Mouse (Mus musculus): Measurements from ENCODE around the gene Lrp11. TPM values are rescaled to one million over a fixed set of nuclear protein-coding genes. Genes with fewer than 3 reads are reported as not detected.

Gene Lrp11
- 0.28 and 0.29 TPM in 2 replicates for polyA plus RNA-seq (2012; rRNA removed)

DNA sequence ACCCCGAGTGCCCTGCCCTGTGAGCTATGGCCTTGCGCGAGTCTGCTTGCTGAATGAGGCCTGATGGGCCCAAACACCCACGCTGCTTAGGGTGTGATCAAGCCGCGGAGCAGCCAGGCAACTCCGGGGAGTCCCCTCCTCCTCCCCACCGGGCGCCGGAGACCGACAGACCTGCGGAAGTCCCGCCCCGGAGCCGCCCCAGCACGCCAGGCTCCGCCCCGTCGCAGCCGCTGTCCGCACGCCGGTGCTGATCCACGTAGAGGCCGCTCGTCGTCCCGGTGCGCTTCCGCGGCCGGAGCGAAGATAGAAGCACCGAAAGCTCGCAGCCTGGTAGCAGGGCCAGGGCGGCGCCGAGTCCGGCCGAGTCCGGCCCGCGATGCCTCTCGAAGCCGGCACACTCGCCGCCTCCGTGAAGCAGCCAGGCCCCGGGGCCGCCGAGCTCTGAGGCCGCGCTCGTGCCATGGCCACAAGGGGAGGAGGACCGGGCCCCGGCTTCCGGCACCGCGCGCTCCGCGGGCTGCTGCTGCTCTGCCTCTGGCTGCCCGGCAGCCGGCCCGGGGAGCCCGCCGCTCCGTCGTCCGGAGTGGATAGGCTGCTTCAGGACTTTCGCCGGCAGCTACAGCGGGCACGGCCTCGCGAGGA lies at the start of gene Lrp11:
TSS of gene Lrp11 (plus strand) at position 209 of the 642 bp plus-strand sequence.

GRCm38 (mm10) chr10:7667342-7667802 lies 77.8 kb downstream of the Lrp11 start, which contains the start of gene Nup43:
TSS of gene Nup43 (plus strand) at chr10:7667503.

Other genes starting within 250 kb of the Lrp11 start
- gene Ulbp1, start 116.2 kb upstream of the Lrp11 start, polyA plus RNA-seq (2012; rRNA removed), result 1.2 and 1.5 TPM in 2 replicates
- gene Nup43, start 77.7 kb downstream of the Lrp11 start, polyA plus RNA-seq (2012; rRNA removed), result 9.0 and 11.1 TPM in 2 replicates
- 33.1 TPM in 2 replicates for gene Pcmt1, start 91.3 kb downstream of the Lrp11 start, polyA plus RNA-seq (2012; rRNA removed)
- gene Lats1, start 91.4 kb downstream of the Lrp11 start, polyA plus RNA-seq (2012; rRNA removed), result 5.4 and 6.3 TPM in 2 replicates
- 4.8 and 5.2 TPM in 2 replicates for gene Katna1, start 136.2 kb downstream of the Lrp11 start, polyA plus RNA-seq (2012; rRNA removed)
- 18.5 and 20.3 TPM in 2 replicates for gene Ginm1, start 203.0 kb downstream of the Lrp11 start, polyA plus RNA-seq (2012; rRNA removed)
- 6.7 and 7.2 TPM in 2 replicates for gene Ppil4, start 203.1 kb downstream of the Lrp11 start, polyA plus RNA-seq (2012; rRNA removed)
- 0.53 TPM in 2 replicates for gene Zc3h12d, start 242.7 kb downstream of the Lrp11 start, polyA plus RNA-seq (2012; rRNA removed)

Data from liver, embryonic 18 days (tissue).